Mouse (Mus musculus): ENCODE measurements at regions not wholly inside any gene's neighbourhood (a gene's known extent, or its start where the extent isn't known, plus 50 kb on each side); places are given as distances from the start of the nearest gene placed in this dataset.

GRCm38 (mm10) chr17:7680658-7681057 is 146.4 kb downstream of the Fndc1 start:
- DNase-seq (ENCODE audit: low read depth, low spot score): no peak

DNA sequence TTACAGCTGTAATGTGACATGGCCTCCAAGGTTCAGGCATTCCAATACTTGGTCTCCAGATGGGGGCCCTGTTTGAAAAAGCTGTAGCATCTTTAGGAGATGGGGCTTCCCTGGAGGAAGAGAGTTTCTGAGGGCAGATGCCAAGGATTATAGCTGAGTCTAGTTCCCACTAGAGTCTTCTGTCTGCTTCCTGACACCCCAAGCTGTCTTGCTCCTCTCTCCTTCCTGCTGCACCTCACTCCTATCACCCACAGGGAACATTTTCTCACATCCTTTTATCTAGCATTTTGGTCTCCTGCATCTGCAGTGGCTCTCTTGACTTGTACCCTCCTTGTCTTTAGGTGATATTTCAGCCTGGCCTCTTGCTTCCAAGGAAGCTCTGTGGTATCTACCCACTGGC is 147.3 kb downstream of the Fndc1 start:
- no peak for DNase-seq (ENCODE audit: low read depth, low spot score)

DNA sequence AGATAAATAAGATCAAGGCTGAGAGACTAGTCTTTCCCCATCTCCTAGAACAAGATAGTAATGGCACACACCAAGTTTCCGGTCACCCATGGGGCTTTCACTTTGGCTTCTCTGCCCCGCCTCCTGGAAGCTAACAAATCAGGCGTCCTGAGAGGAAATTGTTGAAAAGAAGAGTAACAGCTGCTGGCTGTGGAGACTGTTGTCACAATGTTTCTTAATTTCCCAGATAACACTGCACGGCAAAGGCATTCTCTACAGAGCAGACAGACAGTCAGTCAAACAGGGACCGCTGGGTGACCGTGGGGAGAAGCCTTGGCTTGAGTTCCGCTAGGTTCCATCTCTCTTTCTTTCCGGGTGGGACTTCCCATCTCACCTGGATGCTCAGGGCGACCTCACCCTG is 148.2 kb downstream of the Fndc1 start:
- no peak for DNase-seq (ENCODE audit: low read depth, low spot score)

DNA sequence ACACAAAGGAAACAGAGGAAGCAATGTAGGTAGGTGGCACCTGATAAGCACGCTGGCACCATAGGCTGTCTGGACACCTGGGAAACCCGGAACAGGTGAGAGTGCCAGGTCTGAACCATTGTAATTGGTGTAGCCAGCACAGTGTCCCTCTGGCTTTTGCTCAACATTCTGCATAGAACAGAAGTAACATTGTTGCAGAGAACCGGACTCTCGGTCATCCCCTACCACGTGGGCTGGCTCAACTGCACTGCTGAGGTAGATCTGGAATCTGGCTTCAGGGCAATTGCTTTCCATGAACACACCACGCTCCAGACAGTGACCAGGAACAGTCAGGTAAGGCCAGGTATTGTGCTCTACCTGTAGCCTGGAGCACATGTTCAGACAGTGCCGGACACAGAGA is 149.3 kb downstream of the Fndc1 start:
- no peak for DNase-seq (ENCODE audit: low read depth, low spot score)

DNA sequence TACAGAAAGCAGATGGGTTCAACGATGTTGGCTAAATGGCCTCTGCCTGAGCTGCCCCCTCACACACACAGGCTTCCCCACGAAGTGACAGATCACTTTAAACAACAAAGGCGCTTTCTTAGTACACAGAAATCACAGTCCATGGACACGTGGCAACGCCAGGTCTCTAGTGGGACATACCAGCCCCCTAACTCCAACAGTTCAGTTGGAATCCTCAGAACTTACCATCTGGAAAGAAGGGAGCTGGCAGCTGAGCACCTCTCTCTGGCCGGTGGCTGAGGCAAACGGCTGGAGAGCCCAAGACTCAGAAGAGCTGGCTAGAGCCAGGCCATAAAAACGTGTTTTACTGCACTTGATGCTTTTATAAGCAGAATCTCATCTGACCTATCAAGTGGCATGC is 149.8 kb downstream of the Fndc1 start:
- DNase-seq (ENCODE audit: low read depth, low spot score): no peak

- DNase-seq (ENCODE audit: low read depth, low spot score): no peak
Observed at GRCm38 (mm10) chr17:7676776-7677175, 150.3 kb downstream of the Fndc1 start.

GRCm38 (mm10) chr17:7674511-7674910 is 152.6 kb downstream of the Fndc1 start:
- no peak for DNase-seq (ENCODE audit: low read depth, low spot score)

GRCm38 (mm10) chr17:7667826-7668225 is 159.3 kb downstream of the Fndc1 start:
- DNase-seq (ENCODE audit: low read depth, low spot score): no peak

GRCm38 (mm10) chr17:7666781-7667398 is 160.2 kb downstream of the Fndc1 start:
- DNase-seq (ENCODE audit: low read depth, low spot score): no peak

GRCm38 (mm10) chr17:7666207-7666606 is 160.9 kb downstream of the Fndc1 start:
- DNase-seq (ENCODE audit: low read depth, low spot score): no peak

DNA sequence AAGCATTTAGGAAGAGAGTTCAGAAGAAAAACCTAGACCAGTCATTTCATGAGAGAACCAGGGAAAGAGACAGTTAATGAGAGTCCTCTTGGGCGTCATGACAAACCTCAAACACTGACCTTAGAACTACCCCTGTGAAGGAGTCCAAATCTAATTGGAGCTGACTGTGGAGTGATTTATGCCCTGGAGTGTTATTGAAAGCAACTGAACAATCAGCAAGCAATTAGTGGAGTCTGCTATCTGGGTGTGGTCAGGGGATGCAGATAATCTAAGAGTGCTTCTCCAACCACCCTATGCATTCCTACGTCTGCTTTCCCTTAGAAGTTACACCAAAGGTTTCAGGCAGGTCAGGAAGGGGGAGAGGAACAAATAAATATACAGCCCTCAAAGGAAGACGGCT is 161.4 kb downstream of the Fndc1 start:
- no peak for DNase-seq (ENCODE audit: low read depth, low spot score)

GRCm38 (mm10) chr17:7663896-7664880 is 162.9 kb downstream of the Fndc1 start:
- DNase-seq (ENCODE audit: low read depth, low spot score): no peak

DNA sequence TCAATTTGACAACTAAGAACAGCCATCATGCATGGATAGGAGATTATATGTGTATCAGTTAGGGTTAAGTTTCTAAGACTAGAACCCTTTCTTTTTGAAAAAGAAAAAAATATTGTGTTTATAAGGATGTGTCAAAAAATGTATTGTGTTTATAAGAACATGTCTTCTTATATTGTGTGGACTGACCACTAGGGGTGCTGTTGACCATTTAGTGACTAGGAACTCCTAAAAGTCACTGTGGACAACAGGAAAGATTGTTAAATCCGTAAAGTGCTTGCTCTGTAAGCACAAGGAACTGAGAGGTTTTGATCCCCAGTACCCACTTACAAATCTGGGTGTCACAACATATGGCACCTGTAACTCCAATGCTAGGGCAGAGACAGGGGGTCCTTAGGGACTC is 170.6 kb downstream of the Fndc1 start:
- no peak for DNase-seq (ENCODE audit: low read depth, low spot score)

- DNase-seq (ENCODE audit: low read depth, low spot score): no peak
Observed at GRCm38 (mm10) chr17:7655966-7656365, 171.1 kb downstream of the Fndc1 start.

- DNase-seq (ENCODE audit: low read depth, low spot score): no peak
Observed at GRCm38 (mm10) chr17:7654064-7654564, 173.0 kb downstream of the Fndc1 start.

GRCm38 (mm10) chr17:7652037-7652436 is 175.1 kb downstream of the Fndc1 start:
- no peak for DNase-seq (ENCODE audit: low read depth, low spot score)

DNA sequence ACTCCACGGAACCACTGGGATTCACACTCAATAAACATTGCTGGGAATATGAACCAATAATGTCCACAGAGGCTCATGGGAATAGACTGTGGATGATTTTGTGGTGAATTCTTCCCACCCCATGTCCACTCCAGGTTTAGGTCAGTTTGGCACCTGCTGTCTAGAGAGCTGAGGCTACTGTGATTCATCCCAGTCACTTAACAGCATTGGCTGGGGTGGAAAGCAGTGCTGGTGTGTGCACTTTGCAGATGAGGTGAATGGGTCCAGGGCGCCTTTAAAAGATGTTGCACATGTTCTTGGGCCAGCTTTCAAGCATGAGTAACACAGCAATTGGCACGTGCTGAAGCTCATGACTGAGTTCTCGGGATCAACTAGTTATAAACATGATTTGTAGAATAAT is 176.7 kb downstream of the Fndc1 start:
- DNase-seq (ENCODE audit: low read depth, low spot score): no peak

- DNase-seq (ENCODE audit: low read depth, low spot score): no peak
Observed at GRCm38 (mm10) chr17:7644857-7645481, 182.1 kb downstream of the Fndc1 start.

DNA sequence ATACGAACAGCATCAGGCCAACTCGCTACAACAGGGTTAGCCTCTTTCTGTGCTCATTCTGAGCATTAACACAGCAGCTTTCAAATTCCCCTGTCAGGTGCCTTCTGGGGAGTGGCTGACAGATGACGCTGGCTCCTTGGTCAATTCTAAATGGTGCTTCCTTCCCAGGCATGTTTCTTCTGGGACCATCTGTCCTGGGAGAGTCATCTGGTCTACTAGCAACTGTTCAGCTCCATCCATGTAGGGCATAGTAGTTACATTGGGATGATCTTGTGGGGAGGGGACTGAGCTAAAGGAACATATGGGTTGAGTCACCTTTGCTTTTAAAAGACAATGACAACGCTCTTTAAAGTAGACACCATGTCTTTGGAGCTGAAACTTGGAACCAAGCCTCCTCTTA is 183.5 kb downstream of the Fndc1 start:
- DNase-seq (ENCODE audit: low read depth, low spot score): no peak

DNA sequence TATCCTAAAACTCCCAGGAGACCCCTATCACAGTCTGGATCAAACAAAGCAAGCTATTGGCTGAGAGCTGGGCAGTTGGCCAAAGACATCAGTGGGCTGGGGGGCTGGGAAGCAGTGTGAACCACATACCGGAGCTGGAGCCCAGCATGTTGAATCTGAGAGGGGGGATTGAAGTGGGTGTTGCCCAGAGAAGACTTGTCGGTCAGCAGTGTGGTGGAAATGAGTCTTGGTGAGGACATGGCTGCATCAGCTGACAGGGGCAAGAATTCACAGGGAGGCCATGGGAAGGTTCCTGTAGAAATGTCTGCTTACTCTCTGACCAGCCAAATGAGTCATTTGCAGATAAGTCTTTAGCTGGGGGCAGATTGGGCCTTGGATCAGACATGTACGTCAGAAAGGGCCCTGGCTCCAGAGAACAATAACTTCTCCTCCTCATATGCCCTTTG is 184.6 kb downstream of the Fndc1 start:
- DNase-seq (ENCODE audit: low read depth, low spot score): no peak

- DNase-seq (ENCODE audit: low read depth, low spot score): no peak
Observed at GRCm38 (mm10) chr17:7634291-7634664, 192.8 kb downstream of the Fndc1 start.

Data from retina, postnatal 7 days (tissue).